Mouse (Mus musculus): ENCODE measurements around the gene Lep.
A peak's percentile ranks its signal among the peaks of the same experiment; 100 is the strongest.

Gene Lep

DNA sequence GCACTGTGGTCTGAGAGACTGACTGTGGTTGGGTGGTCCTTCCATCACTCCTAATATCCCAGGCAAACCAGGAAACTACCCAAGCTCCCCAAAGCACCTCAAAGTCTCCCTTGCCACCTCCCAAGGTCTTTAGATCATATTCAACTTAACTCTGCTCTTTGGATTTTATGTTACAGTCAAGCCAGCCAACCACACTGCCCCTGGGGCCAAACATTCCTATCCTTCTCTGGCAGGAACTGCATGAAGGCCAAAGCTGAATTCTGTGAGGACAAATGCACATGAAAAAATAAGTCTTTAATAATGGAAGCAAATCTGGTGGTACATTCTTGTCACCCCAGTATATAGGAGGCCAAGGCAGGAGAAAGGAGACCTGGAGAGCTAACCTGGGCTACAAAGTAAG, 16.0 kb upstream of the Lep start:
- no peak for DNase-seq (ENCODE audit: low spot score)

DNA sequence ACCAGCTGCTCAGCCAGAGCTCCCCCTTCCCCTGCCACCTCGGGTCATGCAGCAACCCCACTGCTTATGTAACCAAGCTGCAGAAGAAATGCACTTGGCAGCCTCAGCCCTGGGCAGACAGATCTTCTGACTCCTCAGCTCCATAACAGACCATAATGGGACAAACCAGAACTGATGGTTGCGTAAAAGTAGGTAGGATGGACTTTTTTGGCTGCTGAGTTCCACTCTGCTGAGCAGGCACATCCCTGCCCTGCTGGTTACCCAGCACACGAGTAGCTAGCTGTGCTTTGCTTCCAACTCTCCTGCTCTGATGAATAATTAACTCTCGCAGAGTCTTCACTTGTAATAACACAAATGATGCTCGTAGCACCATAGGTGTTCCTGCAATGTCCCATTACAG, 10.1 kb upstream of the Lep start:
- DNase-seq (ENCODE audit: low spot score) = no peak

DNA sequence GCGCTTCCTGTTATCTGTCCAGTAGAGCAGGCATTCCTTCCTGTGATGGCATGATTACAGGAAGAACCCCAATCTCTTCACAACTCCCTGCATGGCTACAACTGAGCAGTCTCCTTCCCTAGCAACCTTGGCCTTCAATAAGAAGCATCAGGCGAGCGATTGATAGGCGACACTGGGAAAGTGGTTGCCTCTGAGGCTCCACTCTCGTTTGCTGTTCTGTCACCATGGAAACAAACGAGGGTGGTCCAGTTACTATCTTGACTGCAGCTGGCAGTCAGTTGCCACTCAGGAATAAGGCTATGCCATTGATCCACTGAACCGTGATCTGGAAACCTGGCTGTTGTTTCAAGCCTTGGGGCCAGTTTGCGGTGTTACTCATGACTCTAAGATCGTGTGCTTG, 7.8 kb upstream of the Lep start:
- no peak for DNase-seq (ENCODE audit: low spot score)

DNA sequence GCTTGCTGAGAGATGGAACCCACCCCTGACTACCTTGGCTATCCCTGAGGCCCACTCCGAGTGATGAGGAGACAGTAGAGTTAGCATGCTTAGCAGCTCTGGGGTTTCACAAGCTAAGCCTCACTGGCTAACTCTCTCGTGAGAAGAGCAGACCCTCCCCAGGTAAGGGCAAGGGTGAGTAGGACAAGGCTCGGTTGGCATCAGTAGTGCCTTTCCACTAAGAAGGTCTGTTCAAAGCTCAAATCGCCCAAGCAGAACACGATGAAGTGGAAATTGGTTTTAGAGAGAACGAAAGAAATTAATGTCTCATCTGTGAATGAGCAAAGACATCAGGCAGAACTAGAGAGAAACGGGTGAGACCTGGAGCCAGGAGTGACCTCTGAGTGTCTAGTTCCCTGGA, 6.8 kb upstream of the Lep start:
- no peak for DNase-seq (ENCODE audit: low spot score)

DNA sequence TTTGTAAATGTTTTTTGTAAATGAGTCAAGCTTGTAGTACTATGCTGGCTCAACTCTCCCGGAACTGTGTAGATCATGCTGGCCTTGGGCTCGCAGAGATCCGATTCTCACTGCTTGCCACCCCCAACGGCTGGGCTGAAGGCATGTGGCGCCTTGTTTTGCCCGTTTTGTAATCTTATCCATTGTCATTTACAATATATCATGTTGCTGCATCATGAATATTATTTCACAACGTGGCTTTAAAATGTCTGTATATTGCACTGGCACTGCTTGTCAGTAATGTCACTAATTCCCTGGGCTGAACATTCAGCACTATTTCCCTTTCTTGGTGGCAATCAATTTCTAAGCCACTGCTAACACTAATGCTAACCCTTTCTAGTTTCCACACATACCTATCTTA, 3.6 kb upstream of the Lep start:
- DNase-seq (ENCODE audit: low spot score) = no peak

DNA sequence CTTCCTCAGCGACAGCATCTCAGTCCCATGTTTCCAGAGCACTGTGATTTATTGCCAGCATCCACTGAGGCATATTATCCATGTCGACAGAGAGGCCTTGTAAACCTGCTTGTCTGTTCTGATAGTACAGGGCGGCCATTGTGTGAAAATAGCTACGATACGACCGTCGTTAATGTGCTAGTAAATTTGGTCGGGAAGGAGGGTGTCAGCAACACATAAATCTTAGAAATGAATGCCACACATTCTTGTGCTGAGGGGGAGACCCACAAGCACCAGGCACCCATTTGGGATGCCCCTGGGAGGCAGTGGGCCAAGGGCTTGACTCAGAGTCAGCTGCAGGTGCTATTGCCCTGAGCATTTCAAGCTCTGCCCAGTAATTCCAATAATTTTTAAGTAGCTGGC, 6.4 kb downstream of the Lep start:
- DNase-seq (ENCODE audit: low spot score) = no peak

DNA sequence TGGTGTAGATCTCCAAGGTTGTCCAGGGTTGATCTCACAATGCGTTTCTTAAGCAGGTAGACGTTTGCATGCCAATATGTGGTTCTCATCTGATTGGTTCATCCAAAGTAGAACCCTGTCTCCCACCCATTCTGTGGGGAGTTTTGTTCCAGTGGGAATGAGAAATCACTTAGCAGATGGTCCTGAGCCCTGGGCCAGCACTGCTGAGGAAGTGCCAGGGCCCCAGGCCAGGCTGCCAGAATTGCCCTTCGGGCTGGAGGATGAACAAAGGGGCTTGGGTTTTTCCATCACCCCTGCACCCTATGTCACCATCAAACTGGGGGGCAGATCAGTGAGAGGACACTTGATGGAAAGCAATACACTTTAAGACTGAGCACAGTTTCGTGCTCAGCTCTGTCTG, 12.2 kb downstream of the Lep start:
- DNase-seq (ENCODE audit: low spot score) = no peak

DNA sequence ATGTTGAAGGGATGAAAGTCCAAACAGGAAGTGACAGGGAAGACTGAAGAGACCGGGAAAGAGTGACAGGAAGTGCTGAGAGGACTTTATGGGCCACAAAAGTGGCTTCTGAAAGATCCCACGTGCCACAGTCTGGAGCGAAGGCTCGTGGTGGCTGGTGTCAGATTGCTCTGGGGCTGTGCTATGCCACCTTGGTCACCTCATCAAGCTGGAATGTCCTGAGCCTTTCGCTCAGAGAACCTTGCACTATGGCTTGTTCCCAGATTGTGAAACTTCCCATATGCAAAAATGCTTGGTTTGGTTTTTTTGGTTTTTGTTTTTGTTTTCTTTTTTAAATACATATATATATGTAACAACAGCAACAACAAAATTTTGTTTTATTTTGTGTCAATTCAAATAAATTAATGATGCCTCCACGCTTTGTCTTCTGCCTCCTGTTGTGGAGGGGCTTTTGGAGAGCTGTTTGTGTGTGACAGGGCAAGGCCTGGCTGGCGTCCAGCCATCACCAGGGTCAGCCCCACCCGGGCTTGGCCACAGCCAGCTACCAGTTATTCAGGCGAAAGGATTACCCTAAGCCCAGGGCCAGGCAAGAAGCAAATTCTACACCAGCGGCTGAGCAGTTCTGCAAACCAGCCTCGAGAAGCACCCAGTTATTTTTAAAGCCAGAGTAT, 13.6 kb downstream of the Lep start:
- no peak for DNase-seq (ENCODE audit: low spot score)

DNA sequence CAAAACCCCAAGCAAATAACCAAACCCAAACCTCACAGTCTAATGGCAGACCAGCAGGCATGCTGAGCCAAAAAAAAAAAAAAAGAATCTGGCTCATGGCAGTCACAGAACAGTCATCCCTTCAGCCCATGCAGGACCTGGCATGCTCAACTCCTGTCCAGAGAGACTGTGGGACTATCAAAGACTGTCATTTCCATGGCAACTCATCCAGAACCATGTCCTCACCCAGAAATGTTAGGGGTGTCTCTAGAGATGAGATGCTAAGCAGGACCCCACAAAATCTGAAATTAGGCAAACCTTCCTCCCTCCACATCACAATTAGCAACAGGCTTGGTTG, 14.1 kb downstream of the Lep start:
- no peak for DNase-seq (ENCODE audit: low spot score)

DNA sequence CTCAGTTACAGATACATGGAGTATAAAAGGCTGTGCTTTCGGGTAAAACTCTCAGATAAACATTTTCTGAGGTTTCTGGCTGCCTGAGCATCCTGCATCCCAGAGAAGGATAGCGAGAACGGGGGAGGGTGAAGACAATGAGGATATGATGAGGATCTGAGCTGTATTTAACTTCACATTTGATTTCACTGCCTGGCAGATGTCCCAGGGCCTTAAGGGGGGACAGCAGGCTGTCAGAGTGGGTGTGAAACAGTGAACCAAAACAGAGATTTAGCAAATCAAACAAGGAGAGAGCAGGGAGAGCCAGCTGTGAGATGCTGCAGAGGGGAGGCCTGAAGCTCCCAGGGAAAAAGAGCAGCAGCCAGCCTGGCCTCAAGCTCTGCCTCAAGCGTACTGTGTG, 19.3 kb downstream of the Lep start:
- peak; percentile 46 for DNase-seq (ENCODE audit: low spot score)

DNA sequence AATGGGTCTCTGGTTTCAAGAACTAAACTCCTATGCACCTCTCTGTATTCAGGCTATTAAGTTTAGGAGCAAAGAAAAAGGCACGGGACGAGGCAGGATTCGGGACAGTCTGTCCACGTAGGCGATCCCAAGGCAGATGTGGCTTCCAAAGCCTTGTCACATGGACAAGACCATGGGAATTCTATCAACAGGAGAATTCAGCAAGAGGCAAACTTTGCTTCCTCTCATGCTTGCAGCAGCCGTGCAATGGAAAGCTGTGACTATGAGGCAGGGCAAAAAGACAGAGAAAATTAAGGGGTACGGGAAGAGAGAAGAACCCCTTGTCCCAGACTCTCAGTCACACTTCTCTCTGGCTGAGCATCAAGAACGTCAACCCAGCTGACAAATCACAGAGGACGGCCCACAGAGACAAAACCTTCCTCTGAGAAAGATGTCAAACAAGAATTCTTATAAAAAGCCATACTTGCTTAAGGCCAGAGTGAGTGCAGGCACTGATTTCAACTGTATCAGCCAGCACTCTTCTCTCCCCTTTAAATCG, 21.9 kb downstream of the Lep start:
- DNase-seq (ENCODE audit: low spot score) = no peak

DNA sequence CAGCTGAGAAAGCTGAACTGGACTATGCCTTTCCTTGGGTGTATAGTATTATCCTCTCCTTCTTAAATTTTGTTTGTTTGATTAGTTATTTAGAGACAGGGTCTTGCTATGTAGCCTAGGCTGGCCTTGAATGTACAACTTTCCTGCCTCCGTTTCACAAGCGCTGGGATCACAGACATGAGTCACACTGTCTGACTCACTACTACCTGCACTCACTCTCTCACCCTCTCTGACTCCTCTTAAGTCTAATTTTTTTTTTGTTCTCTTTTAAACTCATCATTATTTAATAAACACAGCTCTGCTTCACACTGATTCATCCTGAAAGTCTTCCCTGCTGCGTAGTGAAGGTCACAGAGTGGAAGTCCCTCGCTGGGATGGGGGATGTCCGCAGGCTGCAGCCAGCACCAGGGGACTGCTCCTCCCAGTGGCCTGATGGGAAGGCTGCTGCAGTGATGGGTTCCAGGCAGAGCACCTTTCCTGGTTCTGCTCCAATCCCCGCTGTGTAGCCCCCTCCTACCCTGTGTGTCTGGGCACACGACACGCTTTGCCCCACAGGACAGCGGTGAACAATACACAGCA, 22.8 kb downstream of the Lep start:
- no peak for DNase-seq (ENCODE audit: low spot score)

DNA sequence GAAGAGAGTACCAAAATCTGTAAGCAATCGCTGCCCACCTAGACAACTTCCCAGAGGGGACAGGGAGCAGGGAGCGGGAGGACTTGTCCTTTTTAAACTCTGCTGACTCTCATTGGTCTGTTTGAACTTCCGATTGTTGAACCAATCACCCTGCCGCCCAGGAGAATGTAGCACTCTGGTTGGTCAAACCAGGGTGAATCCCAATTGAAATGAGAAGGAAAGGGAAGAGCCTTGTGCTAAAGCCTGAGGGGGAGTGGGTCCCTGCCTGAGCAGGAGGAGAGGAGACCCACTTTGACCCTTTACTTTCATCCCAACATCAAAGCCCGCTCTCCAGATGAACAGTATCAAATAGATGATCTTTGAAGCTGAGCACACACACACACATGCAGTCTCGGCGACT, 24.4 kb downstream of the Lep start:
- no peak for DNase-seq (ENCODE audit: low spot score)

DNA sequence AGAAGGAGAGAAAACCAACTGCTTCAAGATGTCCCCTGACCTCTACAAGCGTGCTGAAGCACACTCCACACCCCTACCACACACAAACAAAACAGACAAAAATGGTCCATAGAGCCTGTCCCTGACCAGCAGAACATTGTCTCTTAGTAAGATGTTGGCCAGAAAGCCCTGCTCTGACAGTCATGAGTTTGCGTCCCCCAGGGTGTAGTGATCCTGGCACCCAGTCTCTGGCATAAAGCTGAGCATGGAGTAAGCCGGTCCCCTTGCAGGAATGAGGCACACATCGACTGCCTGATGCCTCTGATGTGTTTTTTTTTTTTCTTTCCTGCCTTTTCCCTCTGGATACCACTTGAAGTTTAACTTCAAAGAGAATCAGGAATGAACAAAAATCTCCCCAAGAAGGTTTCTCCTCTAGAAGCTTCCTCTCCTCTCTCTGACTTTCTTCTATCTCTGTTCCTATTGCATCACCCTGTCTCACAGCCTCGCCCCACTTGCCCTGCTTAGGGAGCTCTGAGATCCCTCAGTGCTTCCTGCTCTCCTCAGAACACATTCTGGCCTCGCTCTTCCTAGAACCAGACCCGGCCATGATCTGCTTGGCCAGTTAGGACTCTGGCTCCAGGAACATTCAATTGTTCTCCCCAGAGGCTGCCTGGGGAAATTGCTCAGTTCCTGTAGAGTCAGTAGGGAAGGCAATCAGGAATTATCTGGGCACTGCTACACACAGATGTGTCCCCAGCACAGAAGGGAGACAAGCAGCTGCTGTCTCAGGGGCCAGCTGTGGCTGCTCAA, 28.1 kb downstream of the Lep start:
- no peak for DNase-seq (ENCODE audit: low spot score)

DNA sequence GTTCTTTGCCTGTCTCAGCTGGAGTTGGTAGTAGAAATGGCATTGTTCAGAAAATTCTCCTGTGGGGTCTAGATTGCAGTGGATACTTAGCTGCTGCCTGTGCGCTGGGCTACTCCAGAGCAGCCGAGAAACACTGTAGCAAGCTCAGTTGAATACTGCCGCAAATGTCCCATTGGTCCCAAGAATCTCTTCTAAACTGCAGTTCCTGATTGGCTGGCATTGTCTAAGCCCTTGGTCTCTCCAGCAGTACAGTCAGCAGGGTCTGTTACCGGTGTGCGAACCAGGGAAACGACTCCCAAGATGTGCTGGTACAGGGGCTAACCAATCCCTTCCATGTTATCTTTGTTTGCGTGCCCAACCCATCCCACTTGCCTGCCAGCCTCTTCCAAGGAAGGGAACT, 32.2 kb downstream of the Lep start:
- no peak for DNase-seq (ENCODE audit: low spot score)

DNA sequence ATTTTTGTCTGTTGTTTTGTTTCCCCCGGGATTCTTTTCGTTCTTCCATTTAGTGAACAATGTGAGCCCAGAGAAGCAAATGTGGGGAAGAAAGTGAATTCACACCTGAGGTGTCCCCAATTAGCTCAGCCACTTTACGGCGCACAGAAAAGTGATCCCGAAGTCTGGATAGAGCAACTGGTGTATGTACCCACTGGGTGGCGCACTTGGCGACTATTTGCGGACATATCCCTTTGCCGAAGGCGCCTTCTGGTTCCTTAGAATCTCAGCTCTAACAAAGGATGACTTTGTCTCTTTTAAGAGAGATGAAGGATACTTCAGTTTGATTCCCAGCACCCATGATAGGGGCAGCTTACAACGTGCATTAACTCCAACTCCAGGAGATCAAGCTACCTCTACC, 32.9 kb downstream of the Lep start:
- no peak for DNase-seq (ENCODE audit: low spot score)

DNA sequence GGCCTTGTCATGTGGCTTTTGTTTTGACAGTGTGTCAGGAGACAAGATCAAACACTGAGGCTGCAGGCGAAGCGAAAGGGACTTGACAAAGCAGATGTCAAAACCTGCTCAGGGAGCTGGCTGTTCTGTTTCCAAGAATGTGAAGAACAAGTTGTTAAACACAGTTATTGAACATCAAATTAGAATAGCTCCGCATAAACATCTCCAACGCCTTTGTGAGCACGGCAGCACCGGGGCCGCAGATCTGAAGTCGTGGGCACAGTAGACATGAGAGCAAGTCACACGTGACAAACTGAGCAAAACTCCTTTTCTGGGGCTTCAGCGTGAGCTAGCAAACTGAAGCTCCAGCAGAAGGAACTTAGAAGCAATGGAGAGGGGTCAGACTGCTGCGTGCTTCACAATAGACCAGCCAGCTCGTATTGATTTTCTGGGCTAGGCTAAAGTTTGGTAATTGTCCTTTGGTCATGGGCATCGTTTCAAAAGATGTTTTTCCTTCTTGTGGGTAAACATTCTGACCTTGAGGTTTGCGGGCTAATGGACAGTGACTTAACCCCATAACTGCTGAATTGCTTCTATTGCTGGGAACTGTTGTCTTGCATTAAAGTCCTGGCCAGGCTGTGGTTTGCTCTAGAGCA, 39.6 kb downstream of the Lep start:
- peak; percentile 51 for DNase-seq (ENCODE audit: low spot score)

DNA sequence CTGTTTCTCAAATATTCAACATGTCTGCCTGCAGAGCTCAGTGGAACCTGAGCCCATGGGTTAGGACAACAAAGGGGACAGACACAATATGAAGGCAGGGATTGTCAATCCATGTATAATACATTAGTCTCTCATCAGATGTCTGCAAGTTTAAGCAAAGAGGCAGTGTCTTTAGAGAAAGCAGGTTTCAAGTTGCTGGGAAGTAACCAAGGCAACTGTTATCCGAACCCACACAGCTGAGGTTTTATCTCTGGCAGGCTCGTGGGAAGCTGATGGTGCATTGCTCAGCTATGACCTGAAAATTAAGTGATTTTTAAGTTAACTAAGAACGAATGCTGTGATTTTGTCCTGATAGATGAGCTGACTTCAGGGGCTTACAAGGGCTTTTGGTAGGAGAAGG, 40.4 kb downstream of the Lep start:
- DNase-seq (ENCODE audit: low spot score) = peak; percentile 21

DNA sequence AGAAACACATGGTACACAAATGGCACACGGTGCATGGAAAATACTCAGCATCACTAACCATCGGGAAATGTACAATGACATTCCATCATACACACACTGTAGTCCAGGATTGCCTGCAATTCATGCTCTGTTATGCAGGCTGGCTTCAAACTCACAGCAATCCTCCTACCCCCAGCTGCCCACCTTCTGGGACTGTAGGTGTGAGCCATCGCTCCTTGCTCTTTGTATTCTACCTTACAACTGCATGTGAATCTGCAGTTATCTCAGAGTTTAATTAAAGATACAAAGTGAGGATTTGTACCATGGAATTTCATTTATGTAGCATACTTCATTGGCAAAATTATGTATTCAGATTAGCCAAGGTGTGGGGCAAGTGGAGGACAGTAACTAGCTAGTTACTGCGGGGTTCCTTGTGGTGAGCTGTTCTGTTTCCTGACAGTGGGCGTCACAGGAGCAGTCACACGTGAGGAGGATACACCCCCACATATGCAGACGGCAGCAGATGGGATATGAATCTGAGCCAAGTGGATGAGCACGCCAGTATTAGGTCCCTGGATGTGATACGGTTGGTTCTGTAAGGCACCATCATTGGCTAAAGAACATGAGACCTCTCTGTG, 41.3 kb downstream of the Lep start:
- DNase-seq (ENCODE audit: low spot score) = peak; percentile 41

DNA sequence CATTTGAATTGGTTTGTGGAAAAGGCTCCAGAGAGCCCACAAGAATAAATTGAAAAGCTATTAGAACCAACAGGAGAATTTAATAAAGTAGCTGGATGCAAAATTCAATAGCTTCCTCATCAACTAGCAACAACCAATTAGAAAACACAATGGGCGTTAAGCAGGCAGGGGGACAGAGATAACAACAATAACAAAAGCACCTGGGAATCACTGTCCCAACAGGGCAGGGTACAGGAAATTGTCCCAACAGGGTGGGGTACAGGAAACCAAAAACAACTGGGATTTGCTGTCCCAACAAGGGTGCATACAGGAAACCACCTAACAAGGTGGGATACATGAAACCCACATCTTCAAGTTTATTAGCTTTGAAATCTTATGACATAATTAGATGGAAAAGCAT, 48.4 kb downstream of the Lep start:
- DNase-seq (ENCODE audit: low spot score) = no peak

DNA sequence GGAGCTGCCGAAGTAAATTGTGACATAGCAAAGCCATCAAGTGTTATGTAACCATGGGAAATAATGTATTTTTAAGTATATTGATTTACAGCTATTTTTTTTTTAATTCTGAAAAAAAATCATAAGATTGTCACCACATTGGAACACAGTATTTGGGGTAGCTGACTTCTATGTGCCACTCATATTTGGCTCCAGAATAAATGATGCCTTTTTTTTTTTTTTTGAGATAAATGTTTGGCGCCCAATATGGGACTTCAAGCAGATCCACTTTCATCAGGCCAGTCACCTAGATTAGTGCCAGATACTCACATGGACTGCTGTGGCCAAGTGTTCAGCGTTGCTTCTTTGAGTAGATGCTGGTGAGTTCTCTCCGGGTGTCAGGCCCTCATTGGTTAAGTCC, 51.5 kb downstream of the Lep start:
- no peak for DNase-seq (ENCODE audit: low spot score)

DNA sequence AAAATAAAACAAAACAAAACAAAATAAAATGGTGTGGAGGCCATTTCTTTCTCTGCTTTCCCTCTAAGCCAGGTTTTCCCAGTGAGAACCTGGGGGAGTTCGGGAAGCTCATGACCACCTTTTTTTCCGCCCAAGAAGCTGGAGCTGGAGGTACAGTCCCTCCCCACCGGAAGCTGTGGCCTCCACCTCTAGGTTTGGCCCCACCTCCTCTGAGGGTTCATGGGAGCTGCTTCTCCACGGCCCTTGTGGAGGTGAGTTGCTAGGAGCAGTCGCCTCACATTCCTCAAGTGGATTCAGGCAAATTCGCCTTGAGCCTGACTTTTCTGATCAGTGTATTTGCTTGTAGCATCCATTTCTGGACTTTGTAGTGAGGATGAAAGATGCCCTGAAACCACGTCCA, 55.7 kb downstream of the Lep start:
- DNase-seq (ENCODE audit: low spot score) = no peak

All from left cerebral cortex, adult 11 months (tissue).